Mouse (Mus musculus): ENCODE measurements at regions not wholly inside any gene's neighbourhood (a gene's known extent, or its start where the extent isn't known, plus 50 kb on each side); places are given as distances from the start of the nearest gene placed in this dataset.

DNA sequence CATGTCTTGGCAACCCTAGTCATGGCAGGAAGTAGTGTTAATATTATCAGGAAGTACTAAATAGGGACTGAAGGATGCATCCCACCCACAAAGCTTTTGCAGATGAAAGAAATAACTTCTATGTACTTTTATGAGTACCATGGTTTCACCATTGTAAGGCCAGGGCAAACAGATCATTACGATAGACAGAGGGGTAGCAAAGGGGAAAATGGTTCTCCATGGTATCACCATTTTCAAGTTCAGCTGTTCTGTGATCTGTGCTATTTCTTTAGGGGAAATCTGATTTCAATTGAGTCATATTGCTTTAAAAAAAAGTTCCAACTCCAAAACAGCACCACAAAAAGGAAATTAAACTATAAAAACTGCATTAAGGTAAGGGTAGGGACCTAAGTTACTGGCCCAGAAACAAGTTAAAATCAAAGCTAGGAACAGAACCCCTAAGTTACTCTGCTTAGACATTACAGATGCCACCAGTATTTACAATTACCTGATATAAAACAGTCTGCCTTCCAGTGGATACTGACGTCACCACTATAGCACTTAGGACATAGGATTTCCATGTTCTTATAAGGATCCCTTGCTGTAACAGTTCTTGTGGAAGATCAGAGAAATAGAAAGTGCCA is 610.4 kb downstream of the Bcl11a start:
- no peak for DNase-seq (ENCODE audit: low spot score in 2 of 2)

DNA sequence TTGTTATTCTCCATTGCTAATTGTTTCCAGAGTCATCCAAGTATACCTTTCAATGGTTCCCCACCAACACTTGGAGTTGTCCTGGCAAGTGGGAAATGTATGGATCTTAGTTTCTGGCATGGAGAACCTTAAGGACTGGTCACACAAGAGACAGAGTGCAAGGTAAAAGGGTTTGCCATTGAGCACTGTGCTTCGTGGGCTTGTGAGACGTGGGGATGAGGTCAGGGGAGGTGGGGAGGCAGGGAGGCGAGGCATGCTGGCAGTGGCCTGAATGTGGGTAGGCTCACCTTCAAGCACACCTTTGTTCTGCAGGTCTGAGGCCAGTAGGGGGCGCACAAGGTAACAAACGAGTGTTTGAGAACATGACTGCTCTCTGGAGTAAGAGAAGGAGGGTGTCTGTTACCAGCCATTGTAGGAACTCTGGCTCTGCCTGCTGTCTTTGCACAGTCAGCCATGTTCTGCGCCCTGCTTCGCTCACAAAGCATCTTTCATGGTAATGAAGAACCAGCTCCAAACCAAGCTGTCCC is 612.0 kb downstream of the Bcl11a start:
- DNase-seq (ENCODE audit: low spot score in 2 of 2): peak; percentile 11 to 70

DNA sequence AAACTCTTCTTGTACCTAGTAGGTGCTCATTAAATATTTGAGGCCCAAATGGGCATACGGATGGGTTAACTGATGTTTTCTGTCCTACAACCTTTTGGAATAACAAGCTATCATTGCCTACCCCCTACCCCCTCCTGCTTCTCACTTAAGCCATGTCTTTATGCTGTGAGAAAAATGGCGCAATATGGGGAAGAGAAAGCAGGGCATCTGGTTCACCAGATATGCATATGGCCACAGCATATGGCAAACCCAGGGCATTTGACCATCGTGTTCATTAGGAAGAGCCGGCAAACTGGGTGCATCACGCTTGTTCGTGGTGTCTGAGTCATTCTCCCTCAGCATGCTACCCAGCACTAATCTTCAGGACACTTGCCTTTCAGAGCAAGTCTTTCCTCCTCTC is 616.1 kb downstream of the Bcl11a start:
- no peak for DNase-seq (ENCODE audit: low spot score in 2 of 2)

DNA sequence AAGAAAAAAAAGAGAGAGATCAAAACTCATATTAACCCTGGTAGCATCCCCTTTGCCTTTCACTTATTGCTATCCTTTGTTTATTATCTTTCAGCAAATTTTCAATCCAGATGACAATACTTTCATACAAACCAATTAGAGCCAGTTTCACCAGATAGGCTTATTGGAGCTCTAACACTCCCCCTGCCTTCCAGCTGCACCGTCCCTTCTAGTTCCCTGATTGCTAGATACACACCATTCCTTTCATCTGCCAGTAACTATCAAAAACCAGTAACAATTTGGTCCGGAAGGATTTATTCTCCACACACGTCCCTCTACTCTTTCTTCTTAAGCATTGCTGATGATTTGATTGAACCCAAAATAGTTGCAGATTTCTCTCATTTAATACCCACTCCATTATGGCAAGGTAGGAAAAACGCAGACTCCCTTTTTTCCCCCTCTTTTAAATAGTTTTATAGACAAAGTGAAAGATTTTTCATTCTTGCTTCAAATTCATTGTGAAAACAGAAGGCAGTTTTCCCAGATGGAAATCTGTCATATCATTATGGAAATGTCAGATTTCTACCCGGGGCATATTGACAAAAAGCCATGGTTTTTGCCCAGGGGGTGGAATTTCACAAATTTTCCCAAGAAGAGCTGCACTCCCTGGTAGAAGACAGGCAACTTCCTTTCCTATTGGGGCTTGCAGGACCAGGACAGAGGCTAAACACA is 617.3 kb downstream of the Bcl11a start:
- DNase-seq (ENCODE audit: low spot score in 2 of 2): no peak

DNA sequence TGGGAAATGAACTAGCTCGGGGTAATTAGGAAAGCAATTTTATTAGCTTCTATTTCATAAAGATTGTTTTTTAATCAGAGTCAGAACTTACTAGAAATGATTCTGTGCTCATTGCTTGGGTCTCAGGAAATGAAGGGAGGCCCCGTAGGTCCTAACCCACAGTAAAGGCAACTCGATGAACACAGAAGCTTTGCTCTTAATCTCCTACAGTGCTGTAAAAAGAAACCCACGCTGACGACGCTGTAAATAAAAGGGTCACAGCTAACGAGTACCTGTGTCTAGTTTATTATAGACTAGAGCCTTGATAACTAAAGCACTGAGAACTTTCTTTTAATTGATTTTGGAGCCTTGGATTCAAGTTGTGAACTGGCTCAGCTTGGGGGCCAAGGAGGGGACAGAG is 618.7 kb downstream of the Bcl11a start:
- DNase-seq (ENCODE audit: low spot score in 2 of 2): no peak

DNA sequence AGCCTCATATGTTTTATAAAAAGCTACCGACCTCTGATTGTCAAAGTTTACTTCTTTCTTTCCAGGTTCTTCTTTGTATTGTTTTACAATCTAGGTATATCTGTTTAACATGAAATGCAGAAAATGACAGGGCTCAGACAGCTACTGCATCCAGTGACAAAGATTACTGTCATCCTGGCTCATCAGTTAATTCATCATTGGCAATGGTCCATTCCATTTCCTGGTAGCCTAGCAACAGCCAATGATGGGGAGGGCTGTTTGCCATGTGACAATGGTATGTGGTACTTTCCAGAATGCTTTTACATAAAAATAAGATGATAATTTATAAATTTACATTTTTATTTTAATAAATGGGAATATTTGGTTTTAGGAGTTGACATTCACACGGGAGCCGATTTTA is 630.9 kb downstream of the Bcl11a start:
- DNase-seq (ENCODE audit: low spot score in 2 of 2): no peak

DNA sequence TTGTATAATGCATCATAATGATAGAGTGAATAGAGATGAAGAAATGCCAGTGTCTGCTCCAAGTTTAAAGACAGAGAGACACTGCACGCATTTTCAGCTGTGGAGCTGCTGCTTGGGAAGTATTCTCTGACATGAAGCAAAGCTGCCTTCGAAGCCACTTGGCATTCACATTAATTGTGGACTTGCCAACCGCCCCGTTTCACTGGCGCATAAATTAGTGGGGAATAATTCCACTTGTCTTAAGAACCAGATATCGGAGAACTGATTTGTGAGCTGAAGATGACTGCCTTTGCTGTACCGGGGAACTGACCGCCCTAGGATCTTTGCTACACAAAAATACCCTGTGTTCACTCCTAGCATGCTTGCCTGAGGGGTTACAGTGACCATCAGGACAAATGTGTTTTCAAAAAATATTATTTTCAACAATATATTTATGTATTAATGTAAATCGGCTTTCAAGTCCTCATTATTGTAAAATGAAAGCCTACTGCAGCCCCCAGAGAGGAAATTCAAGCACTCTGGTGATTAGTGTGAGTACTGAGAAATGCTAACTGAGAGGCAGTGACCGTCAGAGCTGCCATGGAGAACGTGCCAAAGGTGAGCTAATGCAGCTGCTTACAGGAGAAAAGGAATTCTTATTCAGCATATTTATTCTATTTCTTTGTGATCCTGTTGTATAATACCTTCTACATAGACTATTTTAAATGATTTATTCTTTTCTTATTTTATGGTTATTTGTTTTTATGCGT is 638.9 kb downstream of the Bcl11a start:
- DNase-seq (ENCODE audit: low spot score in 2 of 2): no peak

DNA sequence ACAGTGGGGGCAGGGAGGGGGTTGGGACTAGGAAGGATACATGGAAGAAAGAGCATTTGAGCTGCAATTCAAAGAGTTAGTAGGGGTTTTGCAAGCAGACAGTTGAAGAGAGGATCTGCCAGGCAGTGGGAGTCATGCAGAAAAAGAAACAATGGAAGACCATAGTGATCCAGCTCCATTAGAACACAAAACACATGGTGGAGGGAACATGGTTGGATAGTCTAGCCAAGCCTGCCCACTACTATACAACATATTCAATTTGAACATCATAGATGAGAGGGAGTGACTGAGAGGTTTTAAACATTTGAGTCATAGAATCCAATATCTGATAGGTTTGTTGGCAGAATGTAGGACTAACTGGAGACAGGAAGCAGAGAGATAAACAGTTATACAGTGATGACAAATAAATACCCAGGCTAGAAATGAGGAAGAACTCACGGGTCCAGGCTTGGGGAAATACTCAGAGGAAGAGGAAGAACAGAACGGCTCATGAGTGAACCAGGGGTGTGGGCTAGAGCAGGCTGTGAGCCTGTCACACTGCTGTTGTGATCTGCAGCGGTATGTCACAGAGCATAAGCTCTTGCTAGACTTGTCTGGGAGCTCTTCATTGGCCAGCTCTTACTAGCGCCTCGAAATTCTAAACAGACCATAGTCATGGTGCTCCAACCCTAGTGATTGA is 646.5 kb downstream of the Bcl11a start:
- no peak for DNase-seq (ENCODE audit: low spot score in 2 of 2)

DNA sequence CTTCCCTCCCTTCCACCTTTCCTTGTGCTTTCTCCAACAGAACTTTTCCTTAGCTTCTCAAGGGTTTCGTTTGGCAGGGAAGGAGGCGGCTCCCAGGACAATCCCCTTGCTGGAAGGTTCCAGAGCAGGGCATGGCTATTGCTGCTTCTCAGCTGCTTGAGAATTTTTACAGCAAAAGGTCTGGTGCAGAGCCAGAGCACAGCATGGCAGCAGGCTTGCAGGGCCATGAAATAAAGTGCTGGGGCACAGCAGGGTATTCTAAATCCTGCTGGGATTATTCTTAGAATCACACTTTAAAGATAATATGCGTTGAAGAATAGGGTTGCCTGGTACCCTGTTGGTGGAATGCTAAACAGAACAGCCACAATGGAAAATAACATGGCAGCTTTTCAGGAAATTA is 648.5 kb downstream of the Bcl11a start:
- no peak for DNase-seq (ENCODE audit: low spot score in 2 of 2)

DNA sequence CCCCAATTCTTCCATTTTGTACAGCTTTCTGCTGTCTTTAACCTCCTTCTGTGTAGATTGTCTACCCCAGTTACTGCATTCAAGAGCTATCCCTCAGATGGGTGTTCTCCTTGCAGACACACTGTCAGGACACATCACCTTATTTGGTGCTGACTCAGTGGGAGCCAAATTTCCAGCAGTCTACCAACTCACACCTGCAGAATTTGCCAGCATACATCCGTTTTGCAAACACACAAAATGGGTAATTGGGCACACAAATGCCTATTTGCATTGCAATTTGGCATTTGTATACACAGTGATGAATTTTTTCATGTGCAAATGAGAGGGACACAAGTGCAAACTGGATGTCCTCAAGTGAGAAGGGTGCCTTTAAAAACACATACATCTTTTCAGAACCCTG is 649.5 kb downstream of the Bcl11a start:
- no peak for DNase-seq (ENCODE audit: low spot score in 2 of 2)

DNA sequence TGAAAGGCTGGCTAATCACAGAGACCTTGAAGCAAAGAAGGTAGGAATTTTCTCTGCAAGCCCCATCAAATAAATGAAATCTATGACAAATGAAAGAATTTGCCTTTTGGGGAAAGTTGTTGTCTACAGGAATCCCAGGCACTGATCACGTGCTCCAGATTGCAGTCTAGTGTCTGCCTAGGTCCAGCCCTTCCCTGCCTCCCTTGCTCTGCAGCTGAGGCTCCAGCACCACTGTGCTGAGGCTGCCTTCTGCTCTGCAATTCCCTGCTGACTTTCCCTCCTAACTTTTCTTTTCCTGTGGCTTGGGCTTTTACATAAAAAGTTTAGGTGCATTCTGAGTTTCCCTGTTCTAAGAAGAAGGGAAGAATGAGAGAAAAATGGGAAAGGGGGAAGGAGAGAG is 653.6 kb downstream of the Bcl11a start:
- no peak for DNase-seq (ENCODE audit: low spot score in 2 of 2)

DNA sequence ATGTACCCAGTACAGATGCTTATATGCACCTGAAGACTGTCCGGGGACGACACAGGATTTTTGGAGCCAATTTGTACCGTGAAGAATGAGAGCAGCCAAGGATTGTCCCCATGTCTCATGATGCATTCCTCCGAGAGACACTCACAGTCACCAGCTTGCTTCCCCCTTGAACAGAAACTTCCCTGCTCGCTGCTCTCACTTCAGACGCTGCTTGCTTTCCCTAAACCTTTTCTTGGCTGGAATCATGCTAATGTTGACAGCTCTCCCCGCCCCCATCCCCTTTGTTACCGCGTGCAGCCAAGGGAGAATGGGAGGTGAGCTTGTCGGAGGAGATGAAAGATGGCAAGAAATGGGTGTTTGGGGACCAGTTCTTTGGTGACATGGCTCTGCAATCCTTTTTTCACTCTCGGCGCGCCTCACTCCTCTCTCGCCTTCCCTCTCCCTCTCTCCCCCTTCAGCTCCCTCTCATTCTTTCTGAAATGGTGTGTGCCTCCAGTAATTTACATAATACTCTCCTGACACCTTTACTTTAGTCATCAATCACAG is 661.9 kb downstream of the Bcl11a start:
- DNase-seq (ENCODE audit: low spot score in 2 of 2): no peak

DNA sequence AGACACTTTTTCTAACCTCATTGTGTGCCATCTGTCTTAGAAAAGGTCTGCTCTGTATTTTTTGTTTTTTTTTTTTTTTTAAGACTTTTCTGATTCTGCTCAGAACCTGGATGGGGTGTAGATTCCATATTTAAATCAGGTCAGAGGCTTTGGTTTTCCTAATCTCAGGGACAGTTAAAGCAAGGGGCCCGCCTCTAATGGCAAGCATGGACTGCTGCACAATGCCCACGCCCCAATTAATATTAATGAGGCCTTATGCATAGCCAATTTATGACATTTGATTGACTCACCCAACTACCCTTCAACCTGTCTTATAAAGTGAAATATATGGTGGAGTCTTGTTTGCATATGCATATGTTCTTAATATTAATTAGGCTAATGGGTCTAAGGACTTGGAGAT is 662.6 kb downstream of the Bcl11a start:
- DNase-seq (ENCODE audit: low spot score in 2 of 2): no peak

DNA sequence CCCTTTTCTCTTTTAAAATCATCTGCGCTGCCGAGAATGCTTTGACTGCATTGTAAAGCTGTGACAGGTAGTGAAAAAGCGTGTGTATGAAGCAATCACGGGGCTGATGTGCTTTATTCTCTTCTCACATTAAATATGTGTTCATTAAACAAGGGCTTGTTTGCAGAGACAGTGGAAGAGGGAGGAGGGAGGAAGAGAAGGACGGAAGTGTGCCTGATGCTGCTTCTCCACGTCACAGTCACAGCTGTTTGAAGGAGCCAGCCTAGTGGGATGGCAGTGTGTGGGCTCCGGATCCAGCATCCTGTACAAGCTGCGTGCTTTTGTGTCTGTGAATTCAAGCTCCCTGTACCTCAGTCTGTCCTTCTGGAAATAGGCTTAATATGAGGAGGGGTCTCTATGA is 664.7 kb downstream of the Bcl11a start:
- no peak for DNase-seq (ENCODE audit: low spot score in 2 of 2)

DNA sequence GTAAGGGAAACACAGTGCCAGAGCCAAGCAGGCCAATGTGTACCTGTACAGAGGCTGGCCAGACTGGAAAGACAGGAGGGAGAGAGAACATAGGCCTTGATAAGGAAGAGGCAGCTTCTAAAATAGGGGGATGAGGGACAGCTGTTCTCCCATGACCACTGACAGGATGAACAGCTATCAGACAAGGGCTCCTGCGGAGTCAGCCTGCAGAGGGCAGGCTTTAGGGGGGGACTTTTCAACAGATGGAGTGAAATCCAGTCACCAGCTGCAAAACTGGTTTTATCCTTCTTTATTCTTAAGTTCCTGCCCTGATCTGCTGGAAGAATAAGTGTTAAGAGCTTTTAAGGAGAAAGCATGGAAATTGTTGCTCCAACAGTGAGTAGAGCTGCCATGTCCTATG is 665.6 kb downstream of the Bcl11a start:
- DNase-seq (ENCODE audit: low spot score in 2 of 2): no peak

DNA sequence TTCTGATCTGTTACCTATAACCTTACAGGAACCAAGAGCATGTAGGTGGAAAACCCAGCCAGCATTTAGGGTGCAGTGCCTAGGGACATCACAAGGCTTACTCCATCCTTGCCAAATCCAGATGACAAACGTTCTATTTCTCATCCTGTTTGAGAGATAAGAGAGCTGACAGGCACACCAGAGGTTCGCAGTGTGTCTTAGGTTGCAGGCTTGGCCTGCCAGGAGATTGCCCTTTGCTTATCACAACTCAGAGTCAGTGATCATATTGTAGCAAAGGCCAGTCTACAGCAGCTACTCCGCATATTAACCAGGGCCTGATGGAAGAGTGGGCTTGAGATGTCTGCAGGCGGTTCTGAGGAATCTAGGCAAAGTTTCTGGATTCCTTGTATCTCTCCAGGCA is 668.0 kb downstream of the Bcl11a start:
- DNase-seq (ENCODE audit: low spot score in 2 of 2): no peak

DNA sequence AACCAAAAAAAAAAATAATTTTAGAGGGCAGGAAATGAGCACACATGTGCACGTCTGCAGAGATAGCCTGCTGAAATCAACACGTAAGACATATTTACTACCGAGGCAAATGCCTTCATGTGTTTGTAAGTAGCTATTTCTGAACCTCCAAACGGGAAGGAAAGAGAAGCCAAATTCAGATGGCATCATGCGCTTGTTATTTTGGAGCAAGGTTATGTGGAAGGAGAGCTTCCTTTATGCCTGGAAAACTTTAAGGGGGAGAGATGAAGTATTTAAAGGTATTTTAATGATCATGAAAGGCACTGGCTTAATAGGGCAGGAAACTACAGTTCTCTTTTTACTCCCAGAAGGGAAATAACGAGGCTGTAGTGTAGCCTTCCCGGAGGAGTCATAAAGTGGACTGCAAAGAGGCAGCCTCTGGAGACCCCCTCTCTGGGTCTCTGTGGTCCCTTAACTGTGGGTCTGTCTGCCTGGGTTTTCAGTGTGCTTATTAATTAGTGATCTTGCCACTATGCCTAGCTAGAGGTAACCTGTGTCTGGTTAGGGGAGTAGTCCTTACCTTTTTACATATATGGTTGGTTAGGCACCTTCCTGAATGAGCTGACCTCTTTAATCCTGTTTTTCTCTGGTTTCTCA is 672.4 kb downstream of the Bcl11a start:
- DNase-seq (ENCODE audit: low spot score in 2 of 2): no peak

DNA sequence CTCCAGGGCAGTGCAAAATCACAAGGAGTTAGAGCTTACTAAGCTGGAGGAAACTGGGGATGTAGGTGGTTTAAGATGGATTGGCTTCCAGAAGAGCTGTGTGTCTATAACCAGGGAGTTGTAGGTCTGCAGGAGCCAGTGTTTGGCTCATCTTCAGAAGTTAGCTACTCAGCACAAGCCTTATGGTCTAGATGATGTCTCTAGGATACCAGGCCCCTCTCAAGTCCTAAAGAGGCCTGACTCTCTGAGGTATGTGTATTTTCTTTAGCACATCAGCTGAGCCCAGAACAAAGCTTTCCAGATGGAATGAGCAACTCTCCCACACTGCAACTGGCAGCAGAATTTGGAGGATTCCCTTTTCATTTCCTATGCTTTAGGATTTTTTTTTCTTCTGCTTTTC is 680.3 kb downstream of the Bcl11a start:
- DNase-seq (ENCODE audit: low spot score in 2 of 2): no peak

DNA sequence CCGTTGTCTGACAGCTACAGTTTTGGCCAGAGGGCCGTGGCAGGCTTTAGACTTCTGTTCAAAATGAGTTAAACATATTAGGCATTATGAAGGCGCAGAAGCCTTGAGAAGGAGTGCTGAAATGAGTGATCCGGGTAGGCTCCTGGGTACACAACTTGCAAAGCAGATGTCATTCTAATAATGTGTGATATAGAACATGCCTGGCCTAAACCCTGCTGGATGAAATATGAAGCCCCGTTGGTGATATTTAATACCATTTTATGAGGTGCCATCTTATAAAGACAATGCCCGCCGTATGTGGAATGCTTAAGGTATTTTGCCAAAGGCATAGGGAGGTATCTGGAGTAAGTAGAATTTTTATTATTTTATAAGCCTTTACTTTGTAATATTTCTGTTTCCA is 705.6 kb downstream of the Bcl11a start:
- no peak for DNase-seq (ENCODE audit: low spot score in 2 of 2)

DNA sequence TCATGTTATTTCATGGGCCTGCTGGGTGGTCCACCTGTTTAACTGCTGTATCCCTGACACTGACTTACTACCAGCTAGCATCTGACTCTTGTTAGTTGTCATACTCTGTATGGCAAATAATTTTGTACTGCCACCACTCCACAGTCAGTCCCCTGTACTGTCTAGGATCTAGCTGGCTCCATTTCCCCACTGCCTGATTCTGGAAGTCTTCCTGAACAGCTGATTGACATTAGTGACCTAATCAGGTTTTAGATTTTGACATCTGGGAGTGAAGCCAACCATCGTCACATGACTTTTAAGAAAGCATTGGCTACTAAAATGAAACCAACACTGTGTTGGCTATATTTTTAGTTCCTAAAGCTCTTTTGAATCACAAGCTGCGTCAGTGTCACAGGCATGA is 711.3 kb downstream of the Bcl11a start:
- no peak for DNase-seq (ENCODE audit: low spot score in 2 of 2)

DNA sequence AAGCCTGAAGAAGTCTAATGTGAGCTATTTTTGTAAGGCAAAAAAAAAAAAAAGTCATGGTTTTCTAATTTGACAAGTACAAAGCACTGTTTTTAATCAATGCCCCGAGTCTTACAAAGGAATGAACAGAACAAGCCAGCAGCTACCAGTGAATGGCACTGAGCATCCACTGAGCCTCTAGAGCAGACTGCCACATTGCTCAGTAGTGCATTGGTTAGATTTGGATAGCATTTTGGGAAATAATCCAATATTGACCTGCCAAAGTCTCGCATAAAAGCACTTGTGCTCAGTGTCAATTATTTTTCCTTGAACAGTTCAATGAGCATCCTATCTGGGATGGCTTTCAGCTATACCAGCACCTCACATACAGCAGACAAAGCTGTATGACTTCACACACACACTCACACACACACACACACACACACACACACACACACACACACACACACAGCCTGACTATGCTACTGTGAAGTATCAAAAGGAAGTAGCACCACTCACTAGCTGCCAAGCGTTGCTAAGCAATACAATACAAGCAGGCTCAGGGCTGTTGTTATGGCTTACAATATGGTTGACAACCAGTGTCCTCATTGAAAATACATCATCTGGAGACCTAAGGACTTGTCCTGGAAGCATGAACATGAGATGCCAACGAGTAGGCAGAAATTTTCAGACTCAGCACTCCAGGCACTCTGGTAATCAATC is 717.8 kb downstream of the Bcl11a start:
- no peak for DNase-seq (ENCODE audit: low spot score in 2 of 2)
